Mouse (Mus musculus): ENCODE results near the gene Slc25a29.
"Not testable (repeated sequence)": the region's sequence is repeated elsewhere in the genome, so short reads cannot be mapped to it uniquely, and the experiment has no call there.

Slc25a29 gene

GRCm38 (mm10) chr12:108835840-108836409 lies at the start of gene Slc25a29, which contains the start of gene Slc25a47:
Gene Slc25a29 (minus strand): TSS chr12:108835883.
Gene Slc25a47 (plus strand): TSS chr12:108836046.
- peak; percentile 97 for DNase-seq (ENCODE audit: low spot score)

- DNase-seq (ENCODE audit: low spot score), result no peak
These were observed 47.1 kb upstream of the Slc25a29 start for GRCm38 (mm10) chr12:108882776-108883175.

- DNase-seq (ENCODE audit: low spot score), result no peak
These were observed 45.5 kb upstream of the Slc25a29 start for GRCm38 (mm10) chr12:108881192-108881591.

- DNase-seq (ENCODE audit: low spot score), result no peak
These were observed 44.9 kb upstream of the Slc25a29 start for GRCm38 (mm10) chr12:108880606-108881005.

GRCm38 (mm10) chr12:108879138-108879537 lies 43.5 kb upstream of the Slc25a29 start:
- no peak for DNase-seq (ENCODE audit: low spot score)

GRCm38 (mm10) chr12:108873122-108873521 lies 37.4 kb upstream of the Slc25a29 start:
- no peak for DNase-seq (ENCODE audit: low spot score)

GRCm38 (mm10) chr12:108869575-108869974 lies 33.9 kb upstream of the Slc25a29 start:
- DNase-seq (ENCODE audit: low spot score), result no peak

- no peak for DNase-seq (ENCODE audit: low spot score)
These were observed 29.4 kb upstream of the Slc25a29 start for GRCm38 (mm10) chr12:108865007-108865494.

GRCm38 (mm10) chr12:108858486-108858885 lies 22.8 kb upstream of the Slc25a29 start:
- DNase-seq (ENCODE audit: low spot score), result no peak

- DNase-seq (ENCODE audit: low spot score), result no peak
These were observed 22.0 kb upstream of the Slc25a29 start for GRCm38 (mm10) chr12:108857589-108858184.

GRCm38 (mm10) chr12:108857109-108857508 lies 21.4 kb upstream of the Slc25a29 start:
- no peak for DNase-seq (ENCODE audit: low spot score)

GRCm38 (mm10) chr12:108856186-108856585 lies 20.5 kb upstream of the Slc25a29 start:
- no peak for DNase-seq (ENCODE audit: low spot score)

GRCm38 (mm10) chr12:108855081-108855480 lies 19.4 kb upstream of the Slc25a29 start:
- no peak for DNase-seq (ENCODE audit: low spot score)

GRCm38 (mm10) chr12:108852822-108853221 lies 17.1 kb upstream of the Slc25a29 start:
- DNase-seq (ENCODE audit: low spot score), result no peak

- DNase-seq (ENCODE audit: low spot score), result no peak
These were observed 15.2 kb upstream of the Slc25a29 start for GRCm38 (mm10) chr12:108850886-108851285.

- no peak for DNase-seq (ENCODE audit: low spot score)
These were observed 14.4 kb upstream of the Slc25a29 start for GRCm38 (mm10) chr12:108850129-108850528.

- no peak for DNase-seq (ENCODE audit: low spot score)
These were observed 13.9 kb upstream of the Slc25a29 start for GRCm38 (mm10) chr12:108849488-108850022.

- DNase-seq (ENCODE audit: low spot score), result not testable (repeated sequence)
These were observed 12.3 kb upstream of the Slc25a29 start for GRCm38 (mm10) chr12:108848033-108848432.

- DNase-seq (ENCODE audit: low spot score), result no peak
These were observed 7.0 kb upstream of the Slc25a29 start for GRCm38 (mm10) chr12:108842663-108843062.

- no peak for DNase-seq (ENCODE audit: low spot score)
These were observed 5.5 kb upstream of the Slc25a29 start for GRCm38 (mm10) chr12:108841181-108841580.

- no peak for DNase-seq (ENCODE audit: low spot score)
These were observed 1.0 kb upstream of the Slc25a29 start for GRCm38 (mm10) chr12:108836722-108837121.

- DNase-seq (ENCODE audit: low spot score), result no peak
These were observed 359 bp downstream of the Slc25a29 start for GRCm38 (mm10) chr12:108835208-108835839.

GRCm38 (mm10) chr12:108834786-108835185 lies 897 bp downstream of the Slc25a29 start:
- no peak for DNase-seq (ENCODE audit: low spot score)
